Mouse (Mus musculus) kidney, postnatal 4 days (tissue): ENCODE data around the gene Crcp.

Experiments used
- DNase-seq, 2 experiments: peaks; one replicate each; pipeline ENCODE4 v3.0.0; 2021; ENCODE audit warnings: mixed read lengths in 2 of 2

The Crcp gene

DNA sequence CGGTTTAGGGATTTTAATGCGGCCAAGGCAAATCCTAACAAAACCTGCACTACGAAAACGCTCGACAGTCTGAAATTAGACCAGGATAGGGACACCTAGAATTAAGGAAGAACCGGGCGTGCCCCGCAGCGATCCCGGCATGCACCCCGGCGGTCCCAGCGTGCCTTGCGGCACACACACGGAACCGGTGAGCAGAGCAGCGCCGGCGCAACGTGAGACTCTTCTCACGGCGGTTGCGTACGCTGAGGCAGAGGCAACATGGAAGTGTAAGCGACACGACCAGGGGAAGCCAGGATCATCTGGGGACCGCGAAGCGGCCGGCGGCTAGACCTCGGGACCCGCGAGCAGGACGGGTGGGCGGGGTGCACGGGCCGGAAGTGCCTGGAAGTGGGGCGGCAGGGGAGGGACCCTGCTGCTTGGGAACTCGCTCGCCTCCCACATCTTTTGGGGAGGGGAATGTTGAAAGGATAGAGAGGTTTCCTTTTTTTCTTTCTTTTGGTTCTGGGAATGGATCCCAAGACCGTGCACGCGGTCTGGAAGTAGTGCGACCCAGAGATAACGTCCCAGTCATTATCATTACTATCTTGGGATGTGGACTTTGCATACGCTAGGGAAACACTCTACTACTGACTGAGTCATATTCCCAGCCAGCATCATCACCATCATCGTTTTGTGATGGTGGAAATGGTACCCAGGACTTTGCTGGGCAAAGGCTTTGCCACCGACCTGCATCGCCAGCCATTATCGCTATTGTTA, at the start of gene Crcp, which contains the start of gene Asl:
Gene Crcp, plus strand, starts transcription at position 149 of the 756 bp plus-strand sequence.
Gene Asl, minus strand, starts transcription at position 106 of the 756 bp plus-strand sequence.
- peak; percentile 89 to 92 for DNase-seq

DNA sequence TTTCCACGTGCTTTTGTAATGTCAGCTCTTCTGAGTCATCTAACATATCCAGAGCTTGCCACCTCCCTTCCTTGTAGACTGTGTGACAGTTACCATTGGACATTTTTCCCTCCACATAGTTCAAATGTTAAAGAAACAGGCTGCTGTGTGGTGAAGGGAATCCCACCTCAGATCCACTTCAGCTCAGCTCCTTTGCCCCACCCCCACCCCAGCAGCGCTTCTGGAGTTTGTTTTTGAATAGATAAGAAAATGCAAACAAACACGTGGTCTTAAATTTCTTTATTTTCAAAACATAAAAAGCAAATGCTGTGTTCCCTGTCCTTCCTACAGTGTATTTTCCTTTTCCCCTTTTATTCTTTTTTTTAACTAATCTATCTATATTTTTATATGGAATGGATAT, 48.9 kb upstream of the Crcp start:
- no peak for DNase-seq

DNA sequence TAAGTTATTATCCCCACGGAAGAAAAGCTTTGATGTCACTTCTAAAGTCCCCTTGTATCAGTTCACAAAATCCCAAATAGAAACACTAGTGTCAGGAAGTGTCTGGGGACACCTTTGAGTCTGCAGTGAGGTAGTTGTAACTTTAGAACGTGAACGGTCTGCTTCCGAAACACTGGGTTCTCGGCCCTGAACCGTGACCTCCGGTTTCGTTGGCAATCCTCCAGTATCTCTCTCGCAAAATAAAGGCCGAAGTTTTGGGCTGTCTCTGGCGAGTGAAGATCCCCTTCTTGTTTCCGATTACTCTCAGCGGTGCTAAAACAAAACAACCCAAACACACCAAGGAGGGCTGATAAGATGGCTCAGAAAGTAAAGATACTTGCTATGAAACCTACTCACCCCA, 39.7 kb upstream of the Crcp start:
- DNase-seq = no peak

DNA sequence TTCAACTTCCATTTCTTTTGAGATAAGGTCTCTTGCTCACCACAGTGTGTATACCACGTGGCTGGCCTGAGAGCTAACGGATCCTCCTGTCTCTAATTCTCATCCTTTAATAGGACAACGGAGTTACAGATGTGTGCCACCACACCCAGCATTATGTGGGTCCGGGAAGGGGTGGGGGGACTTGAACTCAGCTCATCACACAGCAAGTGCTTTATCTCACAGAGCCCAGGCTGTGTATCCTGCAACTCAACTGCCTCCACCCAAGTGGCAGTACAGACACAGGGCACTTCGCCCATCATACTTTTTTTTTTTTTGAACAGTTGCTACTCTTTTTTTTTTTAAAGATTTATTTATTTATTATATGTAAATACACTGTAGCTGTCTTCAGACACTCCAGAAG, 37.2 kb upstream of the Crcp start:
- no peak for DNase-seq

DNA sequence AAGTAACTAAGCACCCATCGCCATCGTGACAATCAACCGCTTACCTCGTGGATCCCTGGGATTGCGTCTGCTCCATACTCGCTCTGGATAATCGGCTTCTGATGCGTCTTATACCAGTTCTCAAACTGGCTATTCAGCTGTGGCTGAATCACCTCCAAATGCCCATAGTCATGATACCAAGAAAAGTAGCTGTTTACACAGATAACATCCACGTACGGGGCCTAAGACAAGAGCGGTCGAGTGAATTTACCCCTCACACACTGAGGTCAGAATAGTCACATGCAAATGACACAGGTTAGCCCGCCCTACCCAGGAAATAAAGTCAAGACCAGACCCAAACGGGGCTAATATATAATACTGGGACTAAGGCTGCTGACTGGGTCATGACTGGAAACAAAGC, 35.7 kb upstream of the Crcp start:
- DNase-seq = no peak

DNA sequence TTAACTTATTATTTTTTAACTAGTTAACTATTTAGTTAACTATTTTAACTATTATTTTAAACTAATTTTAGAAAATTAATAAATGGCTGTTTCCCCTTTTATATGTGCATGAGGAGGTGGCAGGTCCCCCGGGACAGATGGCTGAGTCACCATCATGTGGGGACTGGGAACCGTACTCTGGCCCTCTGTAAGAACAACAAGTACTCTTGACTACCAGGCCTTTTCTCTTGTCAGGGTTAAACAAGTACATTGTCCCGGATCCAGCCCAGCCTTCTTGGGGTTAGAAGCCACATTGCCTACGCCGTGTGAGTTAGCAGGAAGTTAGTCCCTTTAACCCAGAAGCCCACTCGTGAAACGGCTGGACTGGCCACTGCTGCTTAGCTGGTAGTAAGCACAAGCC, 34.1 kb upstream of the Crcp start:
- no peak for DNase-seq

- no peak for DNase-seq
Measured at GRCm38 (mm10) chr5:129997700-129998099, 31.4 kb upstream of the Crcp start.

DNA sequence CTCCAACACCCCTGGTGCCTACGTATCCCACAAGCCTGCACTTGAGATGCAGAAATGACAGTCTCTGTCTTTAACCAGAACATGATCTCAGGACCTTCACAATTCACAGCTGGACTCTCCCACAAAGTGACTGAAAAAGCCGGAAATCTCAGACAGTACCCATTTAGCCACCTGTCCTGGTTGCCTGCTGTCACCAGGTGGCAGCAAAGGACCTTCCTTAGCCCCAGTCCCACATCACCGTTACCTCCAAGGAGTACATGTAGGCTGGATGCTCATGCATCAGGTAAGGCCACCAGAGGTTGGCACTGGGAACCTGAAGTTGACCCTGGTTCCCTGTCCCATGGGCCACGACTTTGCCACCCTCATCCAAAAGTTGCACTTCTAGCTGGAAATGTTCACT, 30.0 kb upstream of the Crcp start:
- peak; percentile 77 to 81 for DNase-seq

GRCm38 (mm10) chr5:130000735-130001134, 28.4 kb upstream of the Crcp start:
- DNase-seq = peak in 1 of 2 experiments; percentile 16

GRCm38 (mm10) chr5:130001356-130001987, 27.6 kb upstream of the Crcp start:
- DNase-seq = no peak

GRCm38 (mm10) chr5:130002301-130003146, 26.6 kb upstream of the Crcp start, which contains the start of gene Gusb:
Gene Gusb, minus strand, starts transcription at chr5:130003049.
- DNase-seq = peak; percentile 85 to 91

- no peak for DNase-seq
Measured at GRCm38 (mm10) chr5:130003229-130003628, 25.9 kb upstream of the Crcp start.

DNA sequence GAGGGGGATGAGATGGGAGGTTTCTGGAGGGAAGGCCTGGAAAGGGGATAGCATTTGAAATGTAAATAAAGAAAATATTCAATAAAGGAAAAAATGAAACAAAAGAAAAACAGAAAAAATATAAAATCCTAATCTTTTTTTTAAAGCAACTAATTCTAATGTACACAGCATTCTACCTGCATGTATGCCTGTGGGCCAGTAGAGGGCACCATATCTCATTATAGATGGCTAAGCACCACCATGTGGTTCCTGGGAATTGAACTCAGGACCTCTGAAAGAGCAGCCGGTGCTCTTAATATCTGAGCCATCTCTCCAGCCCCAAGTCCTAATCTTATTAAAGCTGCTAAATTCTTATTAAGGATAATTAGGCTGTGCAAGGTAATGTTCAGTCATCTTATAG, 21.7 kb upstream of the Crcp start:
- no peak for DNase-seq

DNA sequence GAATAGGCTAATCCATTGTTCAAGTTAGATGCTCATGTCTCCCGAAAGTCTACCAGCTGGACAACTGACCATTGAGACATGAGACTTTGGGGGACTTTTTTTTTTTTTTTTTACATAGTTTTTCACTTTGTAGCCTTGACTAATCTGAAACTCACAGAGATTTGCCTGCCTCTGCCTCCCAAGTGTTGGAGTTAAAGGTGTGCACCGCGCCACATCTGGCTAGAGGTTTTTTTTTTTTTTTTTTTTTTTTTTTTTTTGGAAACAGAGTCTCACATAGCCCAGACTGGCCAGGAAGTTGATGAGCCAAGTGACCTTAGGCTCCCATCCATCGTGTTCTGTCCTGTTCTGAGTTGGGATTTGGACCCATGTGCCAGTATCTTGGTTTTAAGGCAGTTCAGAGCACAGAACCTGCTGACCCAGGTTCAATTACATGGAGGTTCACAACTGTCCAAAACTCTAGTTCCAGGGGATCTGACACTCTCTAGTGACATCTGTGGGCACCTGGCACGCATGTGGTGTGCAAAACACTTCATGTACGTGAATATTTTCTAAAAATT, 21.0 kb upstream of the Crcp start:
- DNase-seq = no peak

- no peak for DNase-seq
Measured at GRCm38 (mm10) chr5:130009784-130010183, 19.3 kb upstream of the Crcp start.

GRCm38 (mm10) chr5:130010961-130011360, 18.1 kb upstream of the Crcp start:
- no peak for DNase-seq

- DNase-seq = no peak
Measured at GRCm38 (mm10) chr5:130015104-130015503, 14.0 kb upstream of the Crcp start.

GRCm38 (mm10) chr5:130019461-130019860, 9.6 kb upstream of the Crcp start:
- DNase-seq = no peak

DNA sequence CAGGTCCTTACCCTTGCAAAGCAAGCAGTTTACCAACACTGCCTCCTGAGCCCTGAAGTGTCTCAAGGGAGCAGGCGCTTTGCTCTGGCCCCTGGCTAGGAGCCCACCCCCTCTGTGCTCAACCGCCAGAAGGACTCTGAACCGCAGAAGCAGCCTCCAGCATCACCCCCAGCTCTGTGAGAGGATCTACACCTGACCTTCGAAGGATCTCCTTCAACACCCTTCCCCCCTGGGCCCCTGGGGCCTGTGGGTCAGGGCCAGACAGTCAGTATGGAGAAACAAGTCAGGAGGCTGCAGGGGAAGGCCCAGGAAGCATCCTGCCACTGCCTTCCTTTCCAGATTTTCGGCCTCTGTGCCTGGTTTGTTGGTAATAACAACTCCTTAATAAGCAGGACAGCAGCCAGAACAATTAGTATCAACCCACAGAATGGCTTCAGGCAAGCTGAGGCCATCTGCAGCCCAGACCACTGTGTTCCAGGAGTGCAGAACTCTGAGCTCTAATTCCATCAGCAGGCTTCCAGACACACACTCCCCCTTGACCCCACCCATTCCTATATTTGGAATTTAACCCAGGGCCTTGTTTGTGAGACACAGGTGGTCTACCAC, 7.6 kb upstream of the Crcp start:
- DNase-seq = peak in 1 of 2 experiments; percentile 40

- DNase-seq = no peak
Measured at GRCm38 (mm10) chr5:130022366-130022765, 6.7 kb upstream of the Crcp start.

DNA sequence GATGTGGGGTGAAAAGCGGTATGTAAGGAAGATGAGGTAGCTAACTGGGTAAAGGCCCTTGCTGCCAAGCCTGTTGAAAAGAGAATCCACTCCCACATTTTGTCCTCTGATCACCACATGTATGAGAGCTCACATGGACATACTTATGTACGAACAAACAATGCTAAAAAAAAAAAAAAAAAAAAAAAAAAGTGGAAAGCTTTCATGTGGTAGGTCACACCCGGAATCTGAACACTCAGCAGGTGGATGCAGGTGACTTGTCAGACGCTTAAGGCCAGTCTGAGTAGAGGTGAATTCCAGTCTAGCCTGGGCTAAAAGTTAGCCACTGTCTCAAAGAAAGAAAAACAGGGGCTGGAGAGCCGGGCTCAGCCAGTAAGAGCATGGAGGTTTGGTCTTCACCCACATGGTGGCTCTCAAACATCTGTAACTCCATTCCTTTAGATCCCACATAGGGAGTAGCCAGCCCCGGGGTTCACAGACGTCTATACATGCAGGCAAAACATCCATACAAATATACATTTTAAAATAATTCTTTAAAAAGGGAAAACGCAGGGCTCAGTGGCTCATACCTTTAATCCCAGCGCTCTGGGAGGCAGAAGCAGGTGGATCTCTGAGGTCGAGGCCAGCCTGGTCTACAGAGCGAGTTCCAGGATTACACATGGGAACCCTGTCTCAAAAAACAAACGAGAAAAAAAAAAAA, 5.9 kb upstream of the Crcp start:
- peak in 1 of 2 experiments; percentile 26 for DNase-seq
